Mouse (Mus musculus) MEL (cell line): ENCODE data around the gene Thsd4. TPM values are rescaled to one million over a fixed set of nuclear protein-coding genes. Genes with fewer than 3 reads are reported as not detected.

Experiments used
- DNase-seq: peaks from one replicate; pipeline ENCODE4 v3.0.0; 2011; ENCODE audit warnings: low read depth, low spot score
- H3K27ac ChIP-seq: 2 replicates; pipeline ENCODE4 v1.5.1; 2012; ENCODE audit warnings: low read depth, mild to moderate bottlenecking, control low read depth, low read length, moderate library complexity; ENCODE audit not compliant: control insufficient read depth
- H3K27me3 ChIP-seq, 2 experiments: fragments of 150-350 bp in 1 of 2; sonication (generic) in 1 of 2; 2 replicates each; pipeline ENCODE4 v1.6.1; 2012; ENCODE audit warnings: low read length in 2 of 2, mild to moderate bottlenecking in 2 of 2, improper control_type of control experiment in 1 of 2, moderate library complexity in 1 of 2; ENCODE audit not compliant: insufficient read depth in 2 of 2, control insufficient read depth in 1 of 2
- H3K36me3 ChIP-seq, 2 experiments: 2 replicates each; pipeline ENCODE4 v1.6.1; 2012 to 2014; ENCODE audit warnings: low read length in 2 of 2, improper control_type of control experiment in 1 of 2, inconsistent platforms in 1 of 2, mild to moderate bottlenecking in 1 of 2; ENCODE audit not compliant: insufficient read depth in 2 of 2, control insufficient read depth in 1 of 2
- H3K4me1 ChIP-seq, 2 experiments: fragments of 150-350 bp in 1 of 2; sonication (generic) in 1 of 2; 2 replicates each; pipeline ENCODE4 v1.6.1; 2012; ENCODE audit warnings: low read length in 2 of 2, improper control_type of control experiment in 1 of 2, mild to moderate bottlenecking in 1 of 2; ENCODE audit not compliant: insufficient read depth in 2 of 2, control insufficient read depth in 1 of 2
- H3K4me3 ChIP-seq, 2 experiments: fragments of 150-350 bp in 1 of 2; sonication (generic) in 1 of 2; 2 replicates each; pipeline ENCODE4 v1.5.1; 2012; ENCODE audit warnings: low read depth in 2 of 2, low read length in 2 of 2, mild to moderate bottlenecking in 2 of 2, moderate library complexity in 2 of 2, control low read depth in 1 of 2, improper control_type of control experiment in 1 of 2; ENCODE audit not compliant: control insufficient read depth in 1 of 2, insufficient read depth in 1 of 2
- H3K79me2 ChIP-seq: 2 replicates; pipeline ENCODE4 v1.6.1; 2012; ENCODE audit warnings: mild to moderate bottlenecking, low read length, moderate library complexity; ENCODE audit not compliant: control insufficient read depth, poor library complexity, insufficient read depth
- H3K9ac ChIP-seq: 2 replicates; pipeline ENCODE4 v1.6.1; 2012; ENCODE audit warnings: low read depth, mild to moderate bottlenecking, control low read depth, low read length, moderate library complexity; ENCODE audit not compliant: control insufficient read depth, poor library complexity, severe bottlenecking
- H3K9me3 ChIP-seq: fragments of 150-350 bp; sonication (generic); replicated peaks from 2 replicates; pipeline ENCODE4 v1.6.1; 2012; ENCODE audit warnings: mild to moderate bottlenecking, low read length, improper control_type of control experiment, moderate library complexity; ENCODE audit not compliant: insufficient read depth
- BHLHE40 ChIP-seq: IDR thresholded peaks from 2 replicates; pipeline ENCODE4 v1.6.1; 2012; ENCODE audit warnings: low read depth, mild to moderate bottlenecking, inconsistent platforms, low read length, improper control_type of control experiment, borderline replicate concordance
- CHD1 ChIP-seq: IDR thresholded peaks from 2 replicates; pipeline ENCODE4 v1.6.1; 2012; ENCODE audit warnings: low read depth, mild to moderate bottlenecking, inconsistent platforms, low read length, improper control_type of control experiment
- CHD2 ChIP-seq: IDR thresholded peaks from 2 replicates; pipeline ENCODE4 v1.6.1; 2011; ENCODE audit warnings: low read length, improper control_type of control experiment
- E2F4 ChIP-seq: IDR thresholded peaks from 2 replicates; pipeline ENCODE4 v1.6.1; 2011; ENCODE audit warnings: low read depth, low read length, improper control_type of control experiment, borderline replicate concordance
- ELF1 ChIP-seq: IDR thresholded peaks from 2 replicates; pipeline ENCODE4 v1.6.1; 2014; ENCODE audit warnings: low read depth, mild to moderate bottlenecking, inconsistent platforms, low read length, improper control_type of control experiment, moderate library complexity
- EP300 ChIP-seq, 2 experiments: IDR thresholded peaks; 2 replicates each; pipeline ENCODE4 v1.6.1; 2011; ENCODE audit warnings: improper control_type of control experiment in 2 of 2, low read length in 2 of 2, low read depth in 1 of 2, mild to moderate bottlenecking in 1 of 2
- ETS1 ChIP-seq: IDR thresholded peaks from 2 replicates; pipeline ENCODE4 v1.6.1; 2012; ENCODE audit warnings: low read depth, mild to moderate bottlenecking, inconsistent platforms, low read length, improper control_type of control experiment, moderate library complexity
- GABPA ChIP-seq: IDR thresholded peaks from 2 replicates; pipeline ENCODE4 v1.6.1; 2012; ENCODE audit warnings: low read depth, mild to moderate bottlenecking, inconsistent platforms, low read length, improper control_type of control experiment, moderate library complexity
- HCFC1 ChIP-seq: IDR thresholded peaks from 2 replicates; pipeline ENCODE4 v1.6.1; 2012; ENCODE audit warnings: low read depth, mild to moderate bottlenecking, inconsistent platforms, low read length, improper control_type of control experiment, moderate library complexity
- KAT2A ChIP-seq: conservative IDR thresholded peaks from 2 replicates; pipeline ENCODE4 v1.6.1; 2012; ENCODE audit warnings: low read depth, low read length, improper control_type of control experiment, inconsistent platforms
- MAFK ChIP-seq: IDR thresholded peaks from 2 replicates; pipeline ENCODE4 v1.6.1; 2011; ENCODE audit warnings: low read depth, mild to moderate bottlenecking, low read length, improper control_type of control experiment, borderline replicate concordance
- MXI1 ChIP-seq: IDR thresholded peaks from 2 replicates; pipeline ENCODE4 v1.6.1; 2011; ENCODE audit warnings: mild to moderate bottlenecking, low read depth, low read length, improper control_type of control experiment
- MYB ChIP-seq: IDR thresholded peaks from 2 replicates; pipeline ENCODE4 v1.6.1; 2011; ENCODE audit warnings: mild to moderate bottlenecking, low read depth, low read length, improper control_type of control experiment
- NELFE ChIP-seq: IDR thresholded peaks from 2 replicates; pipeline ENCODE4 v1.6.1; 2011; ENCODE audit warnings: low read depth, low read length, improper control_type of control experiment
- POLR2A ChIP-seq, 2 experiments: IDR thresholded peaks; 2 replicates each; pipeline ENCODE4 v1.6.1; 2011 to 2012; ENCODE audit warnings: low read length in 2 of 2, mild to moderate bottlenecking in 2 of 2, control low read depth in 1 of 2, improper control_type of control experiment in 1 of 2, low read depth in 1 of 2, moderate library complexity in 1 of 2; ENCODE audit not compliant: control insufficient read depth in 1 of 2, insufficient read depth in 1 of 2, poor library complexity in 1 of 2
- RAD21 ChIP-seq: IDR thresholded peaks from 2 replicates; pipeline ENCODE4 v1.6.1; 2011; ENCODE audit warnings: mild to moderate bottlenecking, low read depth, low read length, improper control_type of control experiment
- SMC3 ChIP-seq: IDR thresholded peaks from 2 replicates; pipeline ENCODE4 v1.6.1; 2011; ENCODE audit warnings: low read depth, low read length, improper control_type of control experiment
- TAL1 ChIP-seq: IDR thresholded peaks from 2 replicates; pipeline ENCODE4 v1.6.1; 2012; ENCODE audit warnings: mild to moderate bottlenecking, inconsistent platforms, low read length, moderate library complexity, mixed read lengths
- TCF12 ChIP-seq: IDR thresholded peaks from 2 replicates; pipeline ENCODE4 v1.6.1; 2014; ENCODE audit warnings: low read depth, mild to moderate bottlenecking, inconsistent platforms, low read length, improper control_type of control experiment, moderate library complexity
- ZC3H11A ChIP-seq: IDR thresholded peaks from 2 replicates; pipeline ENCODE4 v1.6.1; 2012; ENCODE audit warnings: low read depth, mild to moderate bottlenecking, inconsistent platforms, low read length, improper control_type of control experiment
- polyA plus RNA-seq, 2 experiments: library from polyadenylated mRNA; stranded (reverse) in 1 of 2; unstranded in 1 of 2; fragments of >175 nt in 1 of 2; fragments of >200 nt in 1 of 2; gene quantifications; 2 replicates each; pipeline versions ENCODE4 v1.2.1 to v1.2.4; 2012; ENCODE audit warnings: low replicate concordance in 2 of 2, low read depth in 1 of 2; ENCODE audit not compliant: insufficient read length in 2 of 2, insufficient read depth in 1 of 2, missing spikeins in 1 of 2
- total RNA-seq: library from RNA; depleted of rRNA; stranded (reverse); fragments of 300-350 nt; gene quantifications from 2 replicates; pipeline ENCODE4 v1.2.3, GENCODE M21; 2012

Gene Thsd4
- total and polyA plus RNA-seq, 3 experiments: 0.08 TPM; not detected in 1

GRCm38 (mm10) chr9:60405777-60406176 lies 116.1 kb downstream of the Thsd4 start:
- TF ChIP-seq MAFK (no peak), CHD2 (no peak), SMC3 (no peak), GABPA (no peak), E2F4 (no peak), NELFE (no peak), ELF1 (no peak), CHD1 (no peak), HCFC1 (no peak), KAT2A (no peak), MYB (no peak), BHLHE40 (no peak), MXI1 (no peak), ZC3H11A (no peak), ETS1 (no peak)
- Histone ChIP-seq H3K4me3 (no peak overlapping the region), H3K79me2 (no peaks in the 10 kb centered on the region), H3K9ac (no peak overlapping the region), H3K36me3 (no peaks in the 10 kb centered on the region), H3K9me3 (no peaks in the 10 kb centered on the region), H3K27me3 (no peaks in the 10 kb centered on the region), H3K27ac (no peak overlapping the region), H3K4me1 (no peaks in the 10 kb centered on the region)
- DNase-seq: no peak

- no peak overlapping the region for H3K9ac ChIP-seq
- no peaks in the 10 kb centered on the region for H3K79me2 ChIP-seq
- H3K4me1 ChIP-seq: no peaks in the 10 kb centered on the region
- TF ChIP-seq RAD21: no peak
- TF ChIP-seq TCF12: no peak
- TF ChIP-seq, all 39 proteins: peak for 0
- no peaks in the 10 kb centered on the region for H3K27me3 ChIP-seq
- no peaks in the 10 kb centered on the region for H3K9me3 ChIP-seq
- H3K4me3 ChIP-seq: no peak overlapping the region
- DNase-seq: no peak
- no peaks in the 10 kb centered on the region for H3K36me3 ChIP-seq
- H3K27ac ChIP-seq: no peak overlapping the region
Observed at GRCm38 (mm10) chr9:60402681-60403080, 119.2 kb downstream of the Thsd4 start.

- H3K27ac ChIP-seq: no peak overlapping the region
- H3K27me3 ChIP-seq: no peaks in the 10 kb centered on the region
- H3K9me3 ChIP-seq: no peaks in the 10 kb centered on the region
- H3K4me1 ChIP-seq: no peaks in the 10 kb centered on the region
- H3K9ac ChIP-seq: no peak overlapping the region
- H3K79me2 ChIP-seq: no peaks in the 10 kb centered on the region
- 0 out of 2 replicates have a peak, but pooled peaks have one; percentile 11 for TF ChIP-seq MYB
- no peak for TF ChIP-seq POLR2A (IDR thresholded peaks at IDR 0.05; ENCODE audit: control insufficient read depth in 1 of 2, insufficient read depth in 1 of 2, low read depth in 1 of 2, low read length in 2 of 2, poor library complexity in 1 of 2)
- peak; percentile 29 for TF ChIP-seq TAL1
- peak; percentile 24 to 67; a peak in 2 of 4 replicates for TF ChIP-seq EP300 (IDR thresholded peaks at IDR 0.05; ENCODE audit: low read depth in 1 of 2, low read length in 2 of 2)
- H3K4me3 ChIP-seq: no peak overlapping the region
- peak; percentile 21 for DNase-seq
- no peaks in the 10 kb centered on the region for H3K36me3 ChIP-seq
Observed at GRCm38 (mm10) chr9:60400001-60400400, 121.8 kb downstream of the Thsd4 start.
